Mouse (Mus musculus): Measurements from ENCODE around the gene Sh3bgrl2. TPM values are rescaled to one million over a fixed set of nuclear protein-coding genes. Genes with fewer than 3 reads are reported as not detected.
A peak's percentile ranks its signal among the peaks of the same experiment; 100 is the strongest.

Gene Sh3bgrl2
- polyA plus RNA-seq, 1 experiment from 2014 or later, result 7.0 TPM

DNA sequence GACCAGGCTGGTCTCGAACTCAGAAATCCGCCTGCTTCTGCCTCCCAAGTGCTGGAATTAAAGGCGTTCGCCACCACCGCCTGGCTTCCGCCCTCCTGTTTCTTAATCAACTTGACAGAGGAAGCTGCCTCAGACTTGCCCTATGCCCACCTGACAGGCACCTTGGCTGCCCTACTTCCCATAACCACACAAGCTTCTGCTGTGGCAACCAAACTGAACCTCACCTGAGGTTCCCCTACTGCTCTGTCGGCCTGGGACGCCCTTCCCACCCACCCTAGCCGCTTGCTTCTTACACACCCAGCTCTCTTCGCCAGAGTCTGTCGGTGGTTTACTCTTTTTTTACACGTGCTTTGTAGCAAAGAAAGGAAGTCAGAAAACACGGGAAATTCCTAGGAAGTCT, 103.9 kb downstream of the Sh3bgrl2 start:
- Histone ChIP-seq H3K36me3 (no peaks in the 10 kb centered on the region), H3K4me1 (0 out of 2 replicates have a peak, but pooled peaks cover 3% of the 10 kb centered on the region), H3K27ac (no peak overlapping the region), H3K9me3 (no peaks in the 10 kb centered on the region), H3K4me2 (replicated peaks) (no peak overlapping the region), H3K27me3 (replicated peaks) (no peaks in the 10 kb centered on the region), H3K9ac (no peak overlapping the region), H3K4me3 (no peak overlapping the region)
- ATAC-seq (ENCODE audit: low FRiP score, low read depth), result no peak
- WGBS, result 85% methylated on average over 13 of the region's 13 CpGs

DNA sequence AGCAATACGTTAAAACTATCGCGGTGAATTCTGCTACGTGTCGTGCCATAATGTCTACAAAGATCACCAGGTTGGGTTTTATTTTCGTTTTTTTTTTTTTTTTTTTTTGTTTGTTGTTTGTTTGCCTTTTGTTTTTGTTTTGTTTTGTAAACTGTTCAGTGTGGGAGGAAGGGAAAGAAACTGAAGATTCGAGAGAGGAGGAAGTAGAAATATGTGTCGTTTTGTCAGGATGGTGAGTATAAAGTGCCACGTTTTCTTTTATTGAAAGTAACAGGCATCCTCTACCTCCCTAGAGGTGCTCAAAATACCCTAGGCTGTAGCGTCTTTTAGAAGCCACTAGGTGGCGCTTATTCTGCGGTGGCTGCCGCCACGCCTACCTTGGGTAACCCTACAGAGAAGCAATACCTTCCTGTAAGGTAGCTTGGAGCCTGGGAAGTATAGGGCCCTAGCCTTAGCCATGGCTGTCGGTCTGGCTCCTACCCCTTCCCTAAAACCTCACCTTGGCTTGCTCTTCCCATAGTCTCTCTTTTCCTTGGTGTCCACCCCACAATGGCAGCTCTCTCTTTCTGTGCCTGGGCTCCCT, 104.6 kb downstream of the Sh3bgrl2 start:
- Histone ChIP-seq H3K4me1 (0 out of 2 replicates have a peak, but pooled peaks cover 3% of the 10 kb centered on the region), H3K9ac (no peak overlapping the region), H3K27ac (no peak overlapping the region), H3K9me3 (no peaks in the 10 kb centered on the region), H3K36me3 (no peaks in the 10 kb centered on the region), H3K4me2 (replicated peaks) (no peak overlapping the region), H3K27me3 (replicated peaks) (no peaks in the 10 kb centered on the region), H3K4me3 (no peak overlapping the region)
- ATAC-seq (ENCODE audit: low FRiP score, low read depth), result no peak
- 31% methylated on average over 15 of the region's 15 CpGs for WGBS

GRCm38 (mm10) chr9:83654601-83655000, 106.5 kb downstream of the Sh3bgrl2 start:
- H3K27me3 ChIP-seq (replicated peaks), result no peaks in the 10 kb centered on the region
- H3K27ac ChIP-seq, result no peak overlapping the region
- WGBS, result 70% methylated on average over 5 of the region's 5 CpGs
- no peak overlapping the region for H3K9ac ChIP-seq
- H3K4me2 ChIP-seq (replicated peaks), result no peak overlapping the region
- no peaks in the 10 kb centered on the region for H3K9me3 ChIP-seq
- no peaks in the 10 kb centered on the region for H3K36me3 ChIP-seq
- H3K4me1 ChIP-seq, result no peaks in the 10 kb centered on the region
- H3K4me3 ChIP-seq, result no peak overlapping the region
- no peak for ATAC-seq (ENCODE audit: low FRiP score, low read depth)

DNA sequence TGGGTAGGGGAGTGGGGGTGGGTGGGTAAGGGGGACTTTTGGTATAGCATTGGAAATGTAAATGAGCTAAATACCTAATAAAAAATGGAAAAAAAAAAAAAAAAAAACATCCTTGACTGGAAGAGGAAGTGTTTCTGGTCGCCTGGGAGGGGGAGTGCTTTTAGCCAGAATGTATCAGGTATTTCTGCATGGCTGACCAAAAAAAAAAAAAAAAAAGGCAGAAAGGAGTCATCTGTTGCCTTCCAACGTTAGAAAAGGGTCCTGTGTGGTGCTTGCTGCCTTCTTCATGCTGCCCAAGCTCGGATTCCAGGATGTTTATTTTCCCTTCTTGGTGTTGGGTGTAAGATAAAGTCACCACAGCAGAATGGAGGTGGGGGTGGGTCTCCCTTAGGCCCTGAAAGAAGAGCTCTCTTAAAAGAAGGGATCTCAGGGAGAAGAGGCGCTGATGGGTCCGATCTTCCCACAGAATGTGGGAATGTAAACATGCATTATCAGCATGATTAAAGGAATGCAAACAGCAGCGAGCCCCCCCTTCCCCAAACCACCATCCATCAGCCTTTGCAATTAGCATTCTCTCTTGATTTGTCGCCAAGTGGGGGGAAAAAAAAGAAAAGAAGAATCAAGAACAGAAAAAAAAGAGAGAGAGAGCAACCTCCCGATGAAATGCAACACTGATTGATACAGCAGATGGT, 109.0 kb downstream of the Sh3bgrl2 start:
- 0 out of 2 replicates have a peak, but pooled peaks cover 3% of the 10 kb centered on the region for H3K9me3 ChIP-seq
- no peak overlapping the region for H3K4me3 ChIP-seq
- no peaks in the 10 kb centered on the region for H3K27me3 ChIP-seq (replicated peaks)
- WGBS, result 26% methylated on average over 8 of the region's 8 CpGs
- H3K4me2 ChIP-seq (replicated peaks), result peak overlapping the region; percentile 3
- no peaks in the 10 kb centered on the region for H3K36me3 ChIP-seq
- peak; percentile 49; the same call in 1 of the 2 replicates for ATAC-seq (ENCODE audit: low FRiP score, low read depth)
- no peaks in the 10 kb centered on the region for H3K4me1 ChIP-seq
- H3K27ac ChIP-seq, result no peak overlapping the region
- no peak overlapping the region for H3K9ac ChIP-seq

- H3K36me3 ChIP-seq, result no peaks in the 10 kb centered on the region
- H3K4me2 ChIP-seq (replicated peaks), result peak overlapping the region; percentile 3
- H3K27ac ChIP-seq, result no peak overlapping the region
- peak; percentile 89 for ATAC-seq (ENCODE audit: low FRiP score, low read depth)
- H3K9ac ChIP-seq, result no peak overlapping the region
- H3K9me3 ChIP-seq, result 0 out of 2 replicates have a peak, but pooled peaks cover 3% of the 10 kb centered on the region
- H3K4me1 ChIP-seq, result no peaks in the 10 kb centered on the region
- 32% methylated on average over 6 of the region's 6 CpGs for WGBS
- no peak overlapping the region for H3K4me3 ChIP-seq
- no peaks in the 10 kb centered on the region for H3K27me3 ChIP-seq (replicated peaks)
Observed at GRCm38 (mm10) chr9:83657652-83658002, 109.5 kb downstream of the Sh3bgrl2 start.

DNA sequence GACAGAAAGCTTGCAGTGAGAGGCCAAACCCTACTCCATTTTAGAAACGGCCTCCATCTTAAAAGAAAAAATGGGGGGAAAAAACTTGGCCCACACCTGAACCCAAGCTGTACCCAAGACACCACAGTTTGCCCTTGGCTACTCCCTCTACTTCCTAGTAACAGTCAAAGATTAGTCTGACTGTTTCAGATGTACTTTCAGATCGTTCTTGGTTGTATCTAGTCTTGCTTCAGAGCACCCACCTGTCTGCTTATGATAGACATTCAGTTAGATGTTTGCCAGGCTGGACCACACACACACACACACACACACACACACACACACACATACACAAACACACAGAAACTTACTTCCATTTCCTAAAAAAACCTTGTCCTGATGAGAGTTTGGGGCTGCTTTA, 111.0 kb downstream of the Sh3bgrl2 start:
- Histone ChIP-seq H3K9ac (no peak overlapping the region), H3K4me1 (no peaks in the 10 kb centered on the region), H3K27ac (no peak overlapping the region), H3K36me3 (no peaks in the 10 kb centered on the region), H3K4me2 (replicated peaks) (no peak overlapping the region), H3K27me3 (replicated peaks) (no peaks in the 10 kb centered on the region), H3K9me3 (0 out of 2 replicates have a peak, but pooled peaks cover 3% of the 10 kb centered on the region), H3K4me3 (no peak overlapping the region)
- WGBS, result 93% methylated on average over 2 of the region's 2 CpGs
- no peak for ATAC-seq (ENCODE audit: low FRiP score, low read depth)

GRCm38 (mm10) chr9:83661811-83662210, 113.7 kb downstream of the Sh3bgrl2 start:
- no peak for ATAC-seq (ENCODE audit: low FRiP score, low read depth)
- WGBS, result 89% methylated on average over 5 of the region's 5 CpGs
- no peaks in the 10 kb centered on the region for H3K36me3 ChIP-seq

GRCm38 (mm10) chr9:83663981-83664897, 116.1 kb downstream of the Sh3bgrl2 start:
- H3K4me2 ChIP-seq (replicated peaks), result peak overlapping the region; percentile 58
- H3K4me3 ChIP-seq, result peak overlapping the region; percentile 30
- no peaks in the 10 kb centered on the region for H3K4me1 ChIP-seq
- peak overlapping the region; percentile 51 for H3K9ac ChIP-seq
- H3K27me3 ChIP-seq (replicated peaks), result no peaks in the 10 kb centered on the region
- H3K9me3 ChIP-seq, result 0 out of 2 replicates have a peak, but pooled peaks cover 3% of the 10 kb centered on the region
- ATAC-seq (ENCODE audit: low FRiP score, low read depth), result peak; percentile 54; the same call in 1 of the 2 replicates
- no peak overlapping the region for H3K27ac ChIP-seq
- no peaks in the 10 kb centered on the region for H3K36me3 ChIP-seq
- WGBS, result 16% methylated on average over 25 of the region's 33 CpGs

More at GRCm38 (mm10) chr9:83661811-83662210, 113.7 kb downstream of the Sh3bgrl2 start:
- Histone ChIP-seq H3K9ac (no peak overlapping the region), H3K9me3 (0 out of 2 replicates have a peak, but pooled peaks cover 3% of the 10 kb centered on the region), H3K4me1 (no peaks in the 10 kb centered on the region), H3K27me3 (replicated peaks) (no peaks in the 10 kb centered on the region), H3K27ac (no peak overlapping the region), H3K4me2 (replicated peaks) (no peak overlapping the region), H3K4me3 (no peak overlapping the region)

GRCm38 (mm10) chr9:83664951-83665350, 116.8 kb downstream of the Sh3bgrl2 start:
- WGBS, result 48% methylated on average over 8 of the region's 8 CpGs
- Histone ChIP-seq H3K4me2 (replicated peaks) (peak overlapping the region; percentile 58), H3K4me1 (no peaks in the 10 kb centered on the region), H3K36me3 (no peaks in the 10 kb centered on the region), H3K9me3 (0 out of 2 replicates have a peak, but pooled peaks cover 3% of the 10 kb centered on the region), H3K27ac (no peak overlapping the region), H3K4me3 (no peak overlapping the region), H3K27me3 (replicated peaks) (no peaks in the 10 kb centered on the region), H3K9ac (no peak overlapping the region)
- ATAC-seq (ENCODE audit: low FRiP score, low read depth), result no peak

DNA sequence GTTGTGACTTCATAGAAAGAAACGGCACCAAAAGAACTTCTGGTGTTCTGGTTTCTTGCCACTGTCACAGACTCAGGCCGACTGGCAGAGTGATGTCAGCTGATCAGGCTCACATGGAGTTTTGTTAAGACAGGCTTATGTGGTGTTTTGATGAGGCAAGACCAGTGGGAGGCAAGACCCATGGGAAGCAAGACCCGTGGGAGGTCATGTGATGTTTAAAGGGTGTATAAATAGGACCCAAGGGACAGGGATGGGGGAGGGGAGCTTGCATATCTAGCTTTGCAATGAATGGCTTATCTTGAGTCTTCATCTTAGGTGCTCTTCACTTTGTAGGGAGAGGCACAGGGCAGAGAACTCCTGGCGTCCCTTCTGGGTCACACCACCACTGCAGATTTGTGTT, 118.9 kb downstream of the Sh3bgrl2 start:
- H3K9me3 ChIP-seq, result no peaks in the 10 kb centered on the region
- H3K9ac ChIP-seq, result no peak overlapping the region
- no peak overlapping the region for H3K4me2 ChIP-seq (replicated peaks)
- H3K36me3 ChIP-seq, result no peaks in the 10 kb centered on the region
- no peaks in the 10 kb centered on the region for H3K27me3 ChIP-seq (replicated peaks)
- WGBS, result 84% methylated on average over 4 of the region's 4 CpGs
- H3K27ac ChIP-seq, result no peak overlapping the region
- no peaks in the 10 kb centered on the region for H3K4me1 ChIP-seq
- H3K4me3 ChIP-seq, result no peak overlapping the region
- no peak for ATAC-seq (ENCODE audit: low FRiP score, low read depth)

- 73% methylated on average over 3 of the region's 3 CpGs for WGBS
- no peaks in the 10 kb centered on the region for H3K9me3 ChIP-seq
- H3K4me2 ChIP-seq (replicated peaks), result no peak overlapping the region
- H3K4me1 ChIP-seq, result no peaks in the 10 kb centered on the region
- ATAC-seq (ENCODE audit: low FRiP score, low read depth), result no peak
- H3K27ac ChIP-seq, result no peak overlapping the region
- no peaks in the 10 kb centered on the region for H3K36me3 ChIP-seq
- H3K27me3 ChIP-seq (replicated peaks), result no peaks in the 10 kb centered on the region
- H3K4me3 ChIP-seq, result no peak overlapping the region
- no peak overlapping the region for H3K9ac ChIP-seq
Observed at GRCm38 (mm10) chr9:83679626-83680025, 131.5 kb downstream of the Sh3bgrl2 start.

All from neural tube, embryonic 12.5 days (tissue).